Mouse (Mus musculus) lung, postnatal 0 days (tissue): ENCODE results near the gene Chrna9.

Source experiments
- CTCF ChIP-seq: IDR thresholded peaks from 2 replicates; pipeline ENCODE4 v1.5.1; 2016; ENCODE audit warnings: antibody characterized with exemption, mild to moderate bottlenecking
- EP300 ChIP-seq: IDR thresholded peaks from 2 replicates; pipeline ENCODE4 v1.6.1; 2016; ENCODE audit warnings: antibody characterized with exemption, mild to moderate bottlenecking, control low read depth

- TF ChIP-seq CTCF (no peak), EP300 (no peak)
Measured at GRCm38 (mm10) chr5:65965771-65966279, 31.1 kb downstream of the Chrna9 start.
